Mouse (Mus musculus) cerebellum, adult 11 months (tissue): Measurements from ENCODE around the gene Dynlrb2.

Source experiments
- DNase-seq: peaks from one replicate; pipeline ENCODE4 v3.0.0; 2022

Dynlrb2 gene

DNA sequence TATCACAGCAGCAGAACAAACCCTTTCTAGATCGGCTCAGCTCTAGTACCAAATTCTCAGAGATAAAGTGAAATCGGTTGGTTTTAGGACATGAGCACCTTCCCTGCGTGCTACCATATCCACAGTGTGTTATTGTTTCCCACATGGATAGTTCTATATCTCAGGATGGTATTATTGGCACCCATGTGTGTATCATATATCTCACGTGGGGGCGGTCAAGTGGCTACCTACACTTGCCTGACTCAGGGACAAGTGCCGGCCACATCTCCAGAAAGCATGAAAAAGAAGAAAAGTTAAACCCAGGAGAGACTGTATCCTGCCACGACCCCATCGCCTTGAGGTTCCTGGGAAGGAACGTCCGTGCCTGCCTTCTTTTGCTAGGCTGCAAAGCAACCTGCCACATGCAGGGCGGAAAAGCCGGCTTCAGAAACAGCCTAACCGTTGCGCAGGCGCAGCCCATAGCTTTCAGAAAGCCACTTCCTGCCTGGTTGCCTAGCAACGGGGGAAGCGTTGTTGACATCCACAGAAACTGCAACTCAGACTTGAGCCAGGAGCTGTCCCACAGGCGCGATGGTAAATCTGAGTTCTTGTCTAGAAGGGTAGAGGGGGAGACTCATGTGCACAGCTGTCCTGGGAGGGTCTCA, at the start of gene Dynlrb2:
Gene Dynlrb2 (plus strand): TSS at position 498 of the 644 bp plus-strand sequence.
- DNase-seq = peak; percentile 84

DNA sequence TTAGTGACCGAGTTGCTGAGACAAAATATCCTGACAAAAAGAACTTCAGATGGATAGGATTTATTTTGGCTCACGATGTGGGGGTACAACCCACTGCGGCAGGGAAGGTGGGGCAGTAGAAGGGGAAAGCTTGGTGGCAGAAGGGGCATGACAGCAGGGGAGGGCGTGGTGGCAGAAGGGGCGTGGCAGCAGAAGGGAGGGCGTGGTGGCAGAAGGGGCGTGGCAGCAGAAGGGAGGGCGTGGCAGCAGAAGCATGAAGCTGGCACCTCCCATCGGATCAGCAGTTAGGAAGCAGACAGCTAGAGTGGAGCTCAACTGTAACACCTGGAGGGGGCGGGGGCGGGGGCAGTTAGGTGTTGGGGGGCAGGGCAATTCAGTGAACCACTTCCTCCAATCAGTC, 46.2 kb upstream of the Dynlrb2 start:
- no peak for DNase-seq

DNA sequence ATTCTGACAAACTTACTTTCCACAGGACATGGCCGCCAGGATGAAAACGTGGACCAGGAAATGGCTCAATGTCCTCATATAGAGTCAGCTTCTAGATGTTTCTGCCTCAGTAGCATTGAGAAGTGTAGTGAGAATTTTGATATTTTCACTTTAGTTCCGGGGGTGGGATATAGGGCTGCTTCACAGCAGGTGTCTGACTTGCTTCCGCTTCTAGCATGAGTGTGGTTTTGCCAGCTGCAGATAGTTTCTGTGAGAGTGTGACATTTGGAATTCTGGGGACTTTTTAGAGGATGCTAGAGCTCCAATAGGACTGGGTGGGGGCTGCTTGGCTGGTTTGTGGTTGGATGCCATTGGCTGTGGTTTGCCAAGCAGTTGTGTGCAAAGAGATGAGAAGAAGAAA, 43.3 kb upstream of the Dynlrb2 start:
- no peak for DNase-seq

DNA sequence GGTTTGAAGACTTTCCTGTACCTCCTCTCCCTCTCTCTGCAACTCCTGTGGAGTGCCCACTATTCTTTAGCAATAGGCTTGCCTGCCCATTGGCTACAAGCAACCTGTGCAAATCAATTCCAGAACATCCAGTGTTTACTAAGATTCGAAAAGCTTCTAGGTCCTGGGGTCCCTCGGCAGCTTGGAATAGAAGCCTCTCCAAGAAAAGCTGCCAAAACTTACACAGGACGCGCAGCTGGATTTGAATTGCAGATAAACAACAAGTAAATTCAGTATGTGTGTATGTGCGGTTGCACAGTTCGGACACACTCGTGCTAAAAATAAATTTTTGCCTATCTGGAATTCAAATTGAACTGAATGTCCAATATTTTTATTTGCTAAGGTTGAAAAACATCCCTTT, 38.2 kb upstream of the Dynlrb2 start:
- DNase-seq = no peak

DNA sequence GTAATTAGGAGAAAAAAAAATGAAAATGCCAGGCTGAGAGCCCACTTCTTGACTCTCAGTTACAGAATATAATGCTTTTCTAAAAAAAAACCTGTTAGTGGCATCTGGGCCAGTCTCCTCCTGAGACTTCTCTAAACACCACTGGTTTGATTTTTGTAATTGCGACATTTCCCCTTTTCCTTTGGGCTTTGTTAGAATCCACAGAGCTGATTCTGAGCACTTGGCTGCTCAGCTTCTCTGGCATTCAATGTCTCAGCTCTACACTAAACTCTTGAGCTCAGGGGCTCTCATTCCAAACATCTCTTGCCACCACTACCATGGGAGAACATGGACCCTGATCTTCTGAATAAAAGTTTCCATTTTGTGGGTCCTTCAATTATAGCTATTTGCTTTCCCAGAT, 37.7 kb upstream of the Dynlrb2 start:
- no peak for DNase-seq

DNA sequence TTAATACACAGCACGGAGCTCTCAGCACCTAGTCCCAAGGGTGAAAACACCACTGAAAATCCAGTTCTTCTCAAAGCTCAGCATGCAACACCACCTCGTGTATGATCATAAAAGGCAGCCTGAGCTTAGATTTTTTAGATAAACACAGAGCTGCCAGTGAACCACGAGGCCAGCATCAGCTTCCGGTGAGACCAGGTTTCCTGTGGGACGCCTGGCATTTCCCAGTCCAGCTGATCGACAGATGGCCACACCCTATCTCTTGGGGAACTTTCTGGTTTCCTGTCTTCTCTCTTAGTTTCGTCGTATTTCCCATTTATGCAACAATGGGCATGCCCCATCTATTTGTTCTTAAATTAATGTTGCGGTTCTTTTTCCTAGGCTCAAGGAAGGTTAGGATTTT, 26.8 kb upstream of the Dynlrb2 start:
- no peak for DNase-seq

DNA sequence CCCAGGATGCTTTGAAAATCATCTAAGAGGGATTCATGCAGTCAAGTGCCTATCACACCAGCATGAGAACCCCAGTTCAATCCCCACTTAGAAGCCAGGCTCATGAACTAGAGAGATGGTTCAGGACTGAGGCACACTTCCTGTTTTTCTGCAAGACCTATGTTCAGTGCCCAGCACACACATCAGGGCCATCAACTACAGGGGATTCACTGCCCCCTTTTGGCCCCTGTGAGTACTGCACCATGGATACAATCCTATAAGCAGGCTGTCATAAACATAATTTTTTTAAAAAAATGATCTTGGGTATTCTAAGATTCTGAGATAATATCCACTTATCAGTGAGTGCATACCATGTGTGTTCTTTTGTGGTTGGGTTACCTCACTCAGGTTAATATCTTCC, 26.1 kb upstream of the Dynlrb2 start:
- DNase-seq = no peak

DNA sequence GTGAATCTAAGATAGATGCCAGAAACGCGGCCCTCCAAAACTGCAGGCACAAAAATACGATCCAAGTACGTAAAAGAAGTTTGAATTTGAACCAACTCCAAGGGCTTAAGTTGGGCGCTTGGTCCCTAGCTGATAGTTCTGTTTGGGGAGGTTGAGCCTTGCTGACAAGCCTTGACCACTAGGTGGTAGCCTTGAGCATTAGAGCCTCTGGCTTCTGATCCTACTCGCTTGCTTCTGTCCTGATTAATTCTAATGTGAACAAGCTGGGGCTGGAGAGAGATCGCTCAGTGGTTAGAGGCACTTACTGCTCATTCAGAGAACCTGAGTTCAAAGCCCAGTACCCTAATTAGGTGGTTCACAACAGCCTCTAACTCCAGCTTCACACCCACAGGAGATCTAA, 23.9 kb upstream of the Dynlrb2 start:
- DNase-seq = peak; percentile 63

DNA sequence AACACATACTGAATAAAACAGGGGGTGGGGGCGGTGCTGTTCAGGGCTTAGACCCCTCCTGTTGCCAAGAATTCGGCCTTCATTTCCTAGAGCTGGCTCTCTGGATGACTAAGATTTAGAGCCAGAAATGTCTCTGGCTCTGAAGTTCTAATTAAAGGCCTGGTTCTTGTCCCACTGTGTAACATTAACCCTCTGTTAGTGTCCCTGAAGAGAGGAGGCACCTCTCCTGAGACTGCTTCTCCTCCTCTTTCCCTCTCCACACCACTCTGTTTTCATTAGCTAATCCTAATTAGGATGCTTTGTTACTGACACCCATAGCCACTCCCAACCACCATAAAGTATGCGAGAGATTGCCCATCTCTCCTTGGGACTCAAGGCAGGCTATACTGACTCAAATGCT, 22.0 kb upstream of the Dynlrb2 start:
- no peak for DNase-seq

DNA sequence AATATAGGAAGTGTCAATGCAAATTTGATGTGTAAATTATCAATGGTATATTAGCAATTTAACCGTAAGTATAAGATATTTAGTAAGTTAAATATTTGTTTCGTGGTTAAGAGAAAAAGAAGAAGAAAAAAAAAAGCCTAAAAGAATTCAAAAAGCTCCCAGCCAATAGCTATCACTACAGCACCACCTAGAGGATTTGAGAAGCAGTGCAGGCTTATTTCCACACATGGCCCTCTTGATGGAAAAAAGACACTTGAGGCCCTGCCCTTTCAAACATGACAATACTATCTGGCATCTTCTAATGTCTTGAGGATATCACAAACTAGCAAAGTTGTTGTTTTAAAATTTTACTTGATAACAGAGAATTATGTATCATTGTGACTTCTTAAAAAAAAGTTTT, 20.7 kb upstream of the Dynlrb2 start:
- DNase-seq = no peak

DNA sequence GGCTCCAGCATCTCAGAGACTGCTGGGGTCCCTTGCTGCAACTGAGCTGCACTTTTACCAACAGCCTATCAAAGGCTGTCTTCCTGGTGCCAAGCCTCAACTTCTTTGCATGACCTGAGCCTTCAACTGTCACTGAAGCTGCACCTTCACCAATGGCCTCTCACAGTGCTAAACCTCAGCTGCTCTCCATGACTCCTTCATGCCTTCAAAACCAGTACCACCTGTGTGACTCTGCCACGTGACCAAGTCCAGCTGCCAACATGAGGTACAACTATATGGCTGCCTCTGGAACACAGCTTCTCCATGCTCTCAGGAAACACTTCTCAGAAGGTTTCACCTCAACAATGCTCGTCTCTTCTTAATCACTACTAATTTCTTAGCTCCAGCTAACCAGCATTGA, 16.2 kb upstream of the Dynlrb2 start:
- DNase-seq = no peak

DNA sequence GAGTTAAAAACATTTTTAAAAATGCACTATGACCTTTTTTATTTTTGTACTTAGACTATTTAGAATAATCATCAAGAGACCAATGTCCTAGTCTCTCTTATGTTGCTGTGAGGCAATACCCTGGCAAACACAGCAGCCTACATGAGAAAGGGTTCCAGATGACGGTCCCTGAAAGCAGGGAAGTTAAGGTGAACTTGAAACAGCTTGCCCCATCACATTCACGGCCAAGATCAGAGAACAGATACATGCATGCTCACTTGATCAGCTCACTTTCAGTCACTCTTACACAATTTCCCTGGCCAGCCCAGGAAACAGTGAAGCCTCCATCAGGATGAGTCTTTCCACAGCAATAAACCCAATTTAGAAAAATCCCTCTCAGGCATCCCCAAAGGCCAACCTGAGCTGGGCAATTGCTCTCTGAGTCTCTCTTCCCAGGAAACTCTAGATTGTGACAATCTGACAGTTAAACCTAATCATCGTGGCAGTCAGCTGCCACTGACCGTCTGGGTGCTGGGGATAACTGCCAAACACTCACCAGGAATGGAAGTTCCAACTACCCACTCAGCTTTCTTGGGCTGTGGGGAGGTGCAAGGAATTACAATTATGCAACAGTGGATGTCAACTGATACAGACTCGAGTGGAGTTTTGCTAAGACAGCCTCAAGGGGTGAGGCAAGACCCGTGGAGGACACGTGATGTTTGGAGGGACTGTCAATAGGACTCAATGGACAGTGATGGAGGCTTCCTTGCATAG, 4.5 kb upstream of the Dynlrb2 start:
- no peak for DNase-seq

DNA sequence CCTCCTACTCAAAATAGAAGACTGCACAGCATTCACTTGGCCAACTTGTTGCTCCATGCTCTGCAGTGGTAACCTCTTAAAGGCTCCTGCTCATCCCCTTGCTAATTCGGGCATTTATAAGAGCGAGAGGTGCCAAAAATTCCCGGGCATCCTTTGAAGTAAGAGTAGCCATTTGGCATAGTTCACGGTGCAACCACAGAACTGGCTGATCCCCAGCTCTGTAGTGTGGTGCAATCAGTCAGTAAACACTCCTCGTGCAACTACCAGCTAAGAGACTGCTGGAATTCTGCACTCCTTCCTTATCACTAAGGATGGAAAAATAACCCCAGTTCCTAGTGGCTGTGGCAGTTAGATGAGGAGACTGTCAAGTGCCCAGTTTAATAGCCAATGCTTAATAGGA, 3.9 kb downstream of the Dynlrb2 start:
- no peak for DNase-seq

DNA sequence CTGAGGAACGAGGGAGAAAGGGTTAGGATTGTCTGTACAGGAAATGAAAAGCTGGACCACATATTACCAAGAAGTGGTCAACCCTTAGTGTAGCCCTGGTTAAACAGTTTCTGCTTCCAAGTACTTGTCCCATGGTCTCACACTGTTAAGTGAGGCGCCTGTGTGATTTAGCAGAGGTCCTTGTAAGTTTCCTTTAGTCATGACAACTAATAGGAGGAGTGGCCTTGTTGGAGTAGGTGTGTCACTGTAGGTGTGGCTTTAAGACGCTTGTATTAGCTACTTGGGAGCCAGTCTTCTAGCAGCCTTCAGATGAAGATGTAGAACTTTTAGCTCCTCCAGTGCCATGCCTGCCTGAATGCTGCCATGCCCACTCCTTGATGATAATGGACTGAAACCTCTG, 4.5 kb downstream of the Dynlrb2 start:
- no peak for DNase-seq

DNA sequence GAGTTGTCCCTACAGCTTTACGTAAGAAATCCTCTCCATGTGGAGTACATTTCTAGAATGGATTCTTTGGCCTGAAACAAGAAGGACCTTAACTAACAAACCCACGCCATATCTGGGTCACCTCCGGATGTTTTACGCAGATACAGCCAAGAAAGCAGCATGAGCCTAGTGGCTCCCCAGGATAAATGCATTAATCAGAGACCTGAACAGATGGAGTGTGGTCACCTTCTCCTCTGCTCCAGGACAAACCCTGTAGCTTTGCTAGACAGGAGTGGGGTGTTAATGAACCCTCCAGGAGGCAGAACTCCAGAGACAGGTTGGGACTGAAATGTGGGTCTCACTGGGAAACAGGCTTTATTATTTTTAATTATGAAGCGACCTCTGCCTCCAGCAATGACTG, 14.9 kb downstream of the Dynlrb2 start:
- peak; percentile 76 for DNase-seq

DNA sequence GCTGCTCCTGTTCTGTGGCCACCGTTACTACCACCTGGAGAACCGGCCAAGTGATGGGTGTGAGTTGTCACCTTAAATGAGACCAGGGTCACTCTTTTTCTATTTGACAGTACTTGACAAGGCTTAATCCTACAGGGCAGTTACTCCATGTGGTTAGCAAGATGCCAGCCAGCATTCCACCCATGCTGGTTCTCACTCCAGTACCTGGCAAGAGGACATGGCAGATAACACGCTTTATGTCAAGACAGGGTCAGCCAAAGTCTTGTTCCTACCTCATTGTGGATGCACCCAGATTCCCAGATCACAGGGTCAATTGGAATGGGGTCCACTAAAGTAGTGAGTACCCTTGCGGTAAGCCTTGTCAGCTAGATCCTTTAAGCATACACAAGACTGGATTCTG, 16.4 kb downstream of the Dynlrb2 start:
- peak; percentile 22 for DNase-seq

DNA sequence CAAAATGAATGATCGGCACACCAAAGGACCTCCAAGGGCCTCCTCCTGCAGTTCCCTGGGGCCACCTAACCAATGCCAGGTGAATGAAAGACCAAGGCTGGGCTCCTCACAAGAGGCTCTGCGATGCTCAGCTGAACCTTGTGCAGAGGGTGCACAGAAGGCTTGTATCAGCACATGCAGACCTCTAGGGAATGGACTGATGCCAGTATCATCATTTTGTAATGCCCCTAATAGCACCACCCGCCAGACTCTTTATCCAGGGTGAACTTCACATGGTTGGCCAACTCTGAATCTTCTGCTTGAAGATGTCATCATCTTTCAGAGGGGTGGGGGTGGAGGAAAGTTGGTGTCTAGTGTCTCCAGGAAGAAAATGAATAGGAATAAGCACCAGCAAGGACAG, 16.9 kb downstream of the Dynlrb2 start:
- no peak for DNase-seq

DNA sequence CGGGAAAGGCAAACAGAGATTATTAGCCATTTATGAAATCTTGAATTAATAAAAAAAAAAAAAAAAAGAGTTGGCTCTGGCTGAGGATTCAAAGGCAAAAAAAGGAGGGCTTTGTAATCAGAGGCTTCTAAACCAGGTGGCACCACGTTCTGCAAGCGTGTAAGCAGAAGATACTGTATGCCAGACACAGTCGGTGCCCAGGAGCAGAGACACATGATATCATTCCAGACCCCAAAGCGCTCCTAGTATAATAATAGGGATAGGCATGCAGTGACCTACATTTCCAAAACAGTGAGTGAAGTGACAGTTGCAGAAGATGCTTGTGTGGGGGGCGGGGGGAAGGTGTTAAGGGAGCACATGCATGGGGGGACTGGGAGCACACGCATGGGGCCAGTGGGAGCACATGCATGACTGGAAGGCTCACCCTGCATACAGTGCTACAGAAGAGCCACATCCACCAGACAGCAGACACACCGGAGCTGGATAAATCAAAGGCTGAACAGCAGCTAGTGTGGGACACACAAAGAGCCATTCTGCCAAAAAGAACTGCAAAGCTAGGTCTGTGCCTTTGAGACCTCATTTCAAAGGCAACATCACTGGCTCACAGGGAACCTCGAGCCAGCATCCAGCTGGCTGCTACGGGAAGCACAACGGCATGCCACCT, 17.5 kb downstream of the Dynlrb2 start:
- DNase-seq = peak; percentile 21

DNA sequence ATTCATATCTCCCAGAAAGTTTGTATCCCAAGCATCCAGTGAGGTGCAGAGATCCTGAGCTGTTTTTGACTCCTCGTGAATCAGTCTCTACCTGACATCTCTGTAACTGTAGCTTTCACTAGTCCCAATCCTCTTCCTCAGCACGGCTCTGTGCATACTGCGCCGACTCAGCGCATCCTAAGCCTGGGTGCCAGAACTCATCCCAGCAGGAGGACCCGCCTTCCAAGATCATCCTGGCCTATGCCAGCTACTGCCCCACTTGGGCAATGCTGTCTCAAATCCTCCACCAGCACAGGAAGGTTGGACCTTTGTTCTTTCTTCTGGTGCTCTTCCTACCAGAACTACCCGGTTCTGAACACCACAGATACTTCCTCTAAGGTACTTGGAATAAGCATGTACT, 20.1 kb downstream of the Dynlrb2 start:
- DNase-seq = peak; percentile 57

DNA sequence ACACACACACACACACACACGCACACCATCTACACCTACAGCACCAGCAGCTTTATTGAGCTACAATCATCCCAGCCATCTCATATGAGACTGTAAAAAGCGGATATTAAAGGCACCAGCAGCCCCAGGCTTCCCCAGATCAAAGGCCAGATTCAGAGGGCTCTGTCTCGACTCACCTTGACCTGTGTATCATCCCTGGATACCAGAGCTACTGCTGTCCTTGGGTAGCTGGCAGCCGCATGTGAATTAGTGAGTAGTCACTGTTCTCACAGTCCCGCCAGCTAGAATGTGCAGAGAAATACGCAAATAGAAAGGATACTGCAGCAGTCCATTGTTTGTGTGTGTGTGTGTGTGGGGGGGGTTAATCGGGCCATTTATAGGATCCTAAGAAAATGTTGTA, 24.0 kb downstream of the Dynlrb2 start:
- no peak for DNase-seq

DNA sequence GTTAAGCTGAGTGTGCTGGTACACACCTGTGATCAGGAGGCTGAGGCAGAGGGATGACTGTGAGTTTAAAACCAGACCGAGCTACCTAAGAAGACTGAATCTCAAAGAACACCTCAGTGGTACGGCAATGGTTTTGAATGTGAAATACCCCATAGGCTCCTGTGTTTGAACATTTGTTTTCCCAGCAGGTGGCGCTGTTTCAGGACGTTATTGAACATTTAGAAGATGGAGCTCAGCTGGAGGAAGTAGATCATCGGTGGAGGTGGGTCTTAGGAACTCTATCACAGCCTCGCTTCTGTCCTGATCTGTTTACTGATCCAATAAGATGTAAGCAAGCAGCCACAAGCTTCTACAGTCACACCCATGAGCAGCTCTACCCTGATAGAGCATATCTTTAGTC, 28.3 kb downstream of the Dynlrb2 start:
- DNase-seq = no peak

DNA sequence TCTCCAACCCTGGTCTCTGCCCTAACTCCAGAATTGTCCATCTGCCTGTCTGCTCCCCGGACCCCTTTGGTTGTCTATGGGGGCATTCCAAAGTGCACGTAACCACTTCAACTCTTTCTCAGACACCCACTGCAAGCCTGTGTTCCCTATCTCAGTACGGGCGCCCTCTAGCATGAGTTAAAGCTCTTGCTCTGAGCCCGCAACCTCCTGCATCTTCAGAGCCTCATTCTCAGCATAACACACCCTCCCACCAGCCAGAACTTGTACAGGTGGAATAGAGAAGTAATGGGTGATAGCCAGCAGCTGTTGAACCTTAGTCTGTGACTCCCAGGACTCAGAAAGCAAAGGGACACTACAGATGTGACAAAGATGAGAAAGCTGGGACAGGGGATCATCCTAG, 32.0 kb downstream of the Dynlrb2 start:
- no peak for DNase-seq

DNA sequence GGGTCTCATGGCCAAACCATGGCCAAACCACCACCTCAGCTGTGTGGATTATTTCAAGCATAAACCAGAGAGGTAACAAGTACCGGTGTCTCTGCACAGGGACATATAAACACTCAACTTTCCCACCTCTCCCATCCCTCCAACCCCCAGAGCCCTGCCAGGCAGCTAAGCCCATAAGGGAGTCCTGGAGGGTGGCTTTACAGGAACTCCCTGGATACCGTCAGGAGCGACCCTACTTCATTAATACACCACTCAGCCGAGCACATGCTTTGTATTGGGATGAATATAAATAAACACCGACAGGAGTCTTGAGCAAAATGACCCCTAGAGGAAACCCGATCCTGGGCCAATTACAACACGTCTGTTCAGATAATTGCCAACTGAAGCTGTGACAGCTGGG, 34.0 kb downstream of the Dynlrb2 start:
- no peak for DNase-seq

DNA sequence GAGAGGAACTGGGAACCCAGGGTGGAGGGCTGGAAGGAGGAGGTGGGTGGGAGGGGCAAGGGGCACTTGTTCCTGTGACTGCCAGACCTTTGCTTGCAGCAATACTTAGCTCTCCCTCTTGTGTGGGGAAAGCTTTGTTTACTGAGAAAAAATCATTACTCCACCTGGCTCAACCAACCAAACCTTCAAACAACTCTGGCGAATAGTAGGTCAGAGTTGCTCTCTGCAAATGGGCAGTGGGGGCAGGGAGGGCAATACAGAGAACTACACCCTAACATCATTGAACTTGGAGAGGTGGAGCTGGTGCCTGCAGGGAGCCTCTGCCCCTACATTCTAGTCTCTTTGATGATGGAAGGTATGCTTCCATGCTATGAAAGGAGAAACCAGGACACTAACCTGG, 35.4 kb downstream of the Dynlrb2 start:
- no peak for DNase-seq
